Mouse (Mus musculus): ENCODE measurements around the gene Exoc8.

DNA sequence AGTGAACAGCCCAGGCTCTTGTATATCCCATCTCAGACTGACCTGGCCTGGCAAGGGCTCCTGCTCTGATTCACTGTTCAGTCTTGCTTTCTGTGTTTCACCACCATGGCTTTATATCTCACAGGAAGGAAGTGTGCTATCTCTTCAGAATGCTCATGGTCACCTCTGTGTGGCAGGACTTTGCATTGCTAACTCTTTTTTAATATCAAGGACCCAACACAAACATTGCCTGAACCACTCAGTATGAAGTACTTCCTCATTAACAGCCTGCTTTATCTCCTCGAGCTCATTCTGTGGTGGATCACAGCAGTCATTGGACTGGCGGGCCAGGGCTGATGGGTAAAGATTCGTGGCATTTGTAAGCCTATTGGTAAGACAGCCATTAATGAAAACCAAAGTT lies 30.8 kb downstream of the Exoc8 start:
- TF ChIP-seq GATA1 (IDR thresholded peaks at IDR 0.05; ENCODE audit: low read length) (no peak), TAL1 (IDR thresholded peaks at IDR 0.05; ENCODE audit: low read length) (no peak)

All from erythroblast, embryonic 14.5 days (primary cell).